Mouse (Mus musculus) T-helper 2 cell (primary cell): ENCODE measurements around the gene Dpy30.

Source experiments
- in situ Hi-C: fragments of 300-600 bp; cut with MboI, MseI; formaldehyde crosslinking; loops from one replicate; pipeline ENCODE4 v1.15.1; 2025; ENCODE audit warnings: high pct_unique_total_duplicates

The Dpy30 gene

GRCm38 (mm10) chr17:74295026-74295970 is 28.4 kb downstream of the Dpy30 start, which contains the start of gene Memo1:
Memo1 (minus strand) TSS chr17:74295521.
- in situ Hi-C loops, result loop anchor here (25.0 kb wide), 1 partner anchor 1267 kb away; the partner anchor contains the start of gene Fam98a

- in situ Hi-C loops, result loop anchor here (25.0 kb wide), 1 partner anchor 1268 kb away; the partner anchor contains the start of gene Fam98a
These were observed 29.2 kb downstream of the Dpy30 start for GRCm38 (mm10) chr17:74294426-74295025.

- in situ Hi-C loops, result loop anchor here (25.0 kb wide), 1 partner anchor 1268 kb away; the partner anchor contains the start of gene Fam98a
These were observed 29.9 kb downstream of the Dpy30 start for GRCm38 (mm10) chr17:74293687-74294425.

- in situ Hi-C loops, result loop anchor here (25.0 kb wide), 1 partner anchor 1270 kb away; the partner anchor contains the start of gene Fam98a
These were observed 31.9 kb downstream of the Dpy30 start for GRCm38 (mm10) chr17:74291640-74292361.

GRCm38 (mm10) chr17:74290869-74291268 is 32.9 kb downstream of the Dpy30 start:
- in situ Hi-C loops, result loop anchor here (25.0 kb wide), 1 partner anchor 1271 kb away; the partner anchor contains the start of gene Fam98a

GRCm38 (mm10) chr17:74290198-74290597 is 33.5 kb downstream of the Dpy30 start:
- in situ Hi-C loops, result loop anchor here (25.0 kb wide), 1 partner anchor 1272 kb away; the partner anchor contains the start of gene Fam98a

GRCm38 (mm10) chr17:74288626-74289025 is 35.1 kb downstream of the Dpy30 start:
- in situ Hi-C loops, result loop anchor here (25.0 kb wide), 1 partner anchor 1274 kb away; the partner anchor contains the start of gene Fam98a

- in situ Hi-C loops, result loop anchor here (25.0 kb wide), 1 partner anchor 1276 kb away; the partner anchor contains the start of gene Fam98a
These were observed 37.5 kb downstream of the Dpy30 start for GRCm38 (mm10) chr17:74286140-74286730.

- in situ Hi-C loops, result loop anchor here (25.0 kb wide), 1 partner anchor 1277 kb away; the partner anchor contains the start of gene Fam98a
These were observed 38.0 kb downstream of the Dpy30 start for GRCm38 (mm10) chr17:74285730-74286129.

GRCm38 (mm10) chr17:74284397-74285115 is 39.2 kb downstream of the Dpy30 start:
- in situ Hi-C loops, result loop anchor here (25.0 kb wide), 1 partner anchor 1278 kb away; the partner anchor contains the start of gene Fam98a

- in situ Hi-C loops, result loop anchor here (25.0 kb wide), 1 partner anchor 1280 kb away; the partner anchor contains the start of gene Fam98a
These were observed 41.7 kb downstream of the Dpy30 start for GRCm38 (mm10) chr17:74282024-74282423.

- in situ Hi-C loops, result loop anchor here (25.0 kb wide), 1 partner anchor 1283 kb away; the partner anchor contains the start of gene Fam98a
These were observed 44.5 kb downstream of the Dpy30 start for GRCm38 (mm10) chr17:74278966-74279869.

- in situ Hi-C loops, result no loop called here
These were observed 49.3 kb downstream of the Dpy30 start for GRCm38 (mm10) chr17:74274471-74274870.

GRCm38 (mm10) chr17:74272683-74273205 is 51.0 kb downstream of the Dpy30 start:
- in situ Hi-C loops, result no loop called here

- in situ Hi-C loops, result no loop called here
These were observed 52.0 kb downstream of the Dpy30 start for GRCm38 (mm10) chr17:74271541-74272268.

GRCm38 (mm10) chr17:74270205-74270604 is 53.5 kb downstream of the Dpy30 start:
- in situ Hi-C loops, result no loop called here
